Comparison of ENCODE assay signal across 10 mouse cellular contexts in genomic region chr2:150181570-150181999, GRCm38 (mm10). TPM values are rescaled to one million over a fixed set of nuclear protein-coding genes. Genes with fewer than 3 reads are reported as not detected.
"Had no signal": no experiment of that assay in that cellular context is flagged by ENCODE, and none has a peak within 500 bp of the region (broad histone marks: within the 10 kb centered on the region; RNA-seq: fewer than 3 reads in every experiment).

Gene Gm14139 (plus strand): TSS chr2:150181755.

RNA-seq across cellular contexts. Expression of gene Gm14139, which starts in this region (rescaled TPM):
- total RNA-seq: layer of hippocampus, adult 2 months; layer of hippocampus, postnatal 10 days; left cerebral cortex, postnatal 36 days; megakaryocyte-erythroid progenitor cell, adult 5-6 weeks had no signal
- polyA plus RNA-seq: limb, embryonic 12.5 days; lung, embryonic 16.5 days; midbrain, embryonic 12.5 days; midbrain, embryonic 16.5 days; neural tube, embryonic 14.5 days; spleen, adult 2 months had no signal
